Mouse (Mus musculus) heart, embryonic 10.5 days (tissue): ENCODE measurements around the gene Jade1. TPM values are rescaled to one million over a fixed set of nuclear protein-coding genes. Genes with fewer than 3 reads are reported as not detected.

Source experiments
- DNase-seq: peaks from one replicate; pipeline ENCODE4 v3.0.0-alpha.2; 2017; ENCODE audit warnings: low spot score
- H3K27ac ChIP-seq: fragments of 300-500 bp; sonication (generic); 2 replicates; pipeline ENCODE4 v1.5.1; 2016; ENCODE audit warnings: mild to moderate bottlenecking
- H3K27me3 ChIP-seq: fragments of 300-500 bp; sonication (generic); 2 replicates; pipeline ENCODE4 v1.6.1; 2016; ENCODE audit warnings: mild to moderate bottlenecking; ENCODE audit not compliant: poor library complexity, insufficient read depth, severe bottlenecking
- H3K36me3 ChIP-seq: fragments of 300-500 bp; sonication (generic); 2 replicates; pipeline ENCODE4 v1.6.1; 2016; ENCODE audit warnings: mild to moderate bottlenecking, moderate library complexity
- H3K4me1 ChIP-seq: fragments of 300-500 bp; sonication (generic); 2 replicates; pipeline ENCODE4 v1.6.1; 2016; ENCODE audit warnings: mild to moderate bottlenecking
- H3K4me3 ChIP-seq: fragments of 300-500 bp; sonication (generic); 2 replicates; pipeline ENCODE4 v1.5.1; 2016; ENCODE audit warnings: mild to moderate bottlenecking, moderate library complexity
- H3K9me3 ChIP-seq: fragments of 300-500 bp; sonication (generic); 2 replicates; pipeline ENCODE4 v1.6.1; 2016; ENCODE audit warnings: mild to moderate bottlenecking, moderate library complexity
- WGBS: fragments of 180-500 bp; shearing (Covaris S2); methylation state at CpG from one replicate; pipeline ENCODE4 v1.1.7; 2016; 5-methylcytosine and 5-hydroxymethylcytosine counted together
- polyA plus RNA-seq: library from polyadenylated mRNA; unstranded; fragments of >200 nt; fragmentation: Nextera tagmentation; extraction: Ambion mirVana; gene quantifications from 2 replicates; pipeline ENCODE4 v1.2.1, GENCODE M21; 2016

Gene Jade1
- polyA plus RNA-seq, 1 experiment from 2014 or later, result 13.1 TPM

- no peak for DNase-seq
- Histone ChIP-seq H3K4me1 (peaks cover 10% of the 10 kb centered on the region), H3K9me3 (no peaks in the 10 kb centered on the region), H3K27ac (no peak overlapping the region), H3K36me3 (no peaks in the 10 kb centered on the region), H3K27me3 (no peaks in the 10 kb centered on the region), H3K4me3 (no peak overlapping the region)
- WGBS, result 97% methylated on average over 2 of the region's 2 CpGs
Measured at GRCm38 (mm10) chr3:41528291-41528969, 27.1 kb upstream of the Jade1 start.

GRCm38 (mm10) chr3:41530156-41530555 lies 25.4 kb upstream of the Jade1 start:
- Histone ChIP-seq H3K9me3 (no peaks in the 10 kb centered on the region), H3K4me1 (peaks cover 15% of the 10 kb centered on the region), H3K27me3 (no peaks in the 10 kb centered on the region), H3K36me3 (no peaks in the 10 kb centered on the region), H3K27ac (no peak overlapping the region), H3K4me3 (no peak overlapping the region)
- WGBS, result 56% methylated on average over 3 of the region's 3 CpGs
- DNase-seq, result no peak

GRCm38 (mm10) chr3:41531541-41531940 lies 24.0 kb upstream of the Jade1 start:
- no peak overlapping the region for H3K4me3 ChIP-seq

GRCm38 (mm10) chr3:41532109-41532508 lies 23.4 kb upstream of the Jade1 start:
- Histone ChIP-seq H3K36me3 (no peaks in the 10 kb centered on the region), H3K4me3 (no peak overlapping the region), H3K4me1 (peaks cover 15% of the 10 kb centered on the region), H3K27me3 (no peaks in the 10 kb centered on the region), H3K27ac (no peak overlapping the region), H3K9me3 (no peaks in the 10 kb centered on the region)
- no peak for DNase-seq
- 85% methylated on average over 12 of the region's 12 CpGs for WGBS

More at GRCm38 (mm10) chr3:41531541-41531940, 24.0 kb upstream of the Jade1 start:
- Histone ChIP-seq H3K36me3 (no peaks in the 10 kb centered on the region), H3K27ac (no peak overlapping the region), H3K9me3 (no peaks in the 10 kb centered on the region), H3K27me3 (no peaks in the 10 kb centered on the region), H3K4me1 (peaks cover 15% of the 10 kb centered on the region)
- 25% methylated on average over 8 of the region's 8 CpGs for WGBS
- no peak for DNase-seq

- no peak for DNase-seq
- no peaks in the 10 kb centered on the region for H3K27me3 ChIP-seq
- no peaks in the 10 kb centered on the region for H3K9me3 ChIP-seq
- 43% methylated on average over 7 of the region's 7 CpGs for WGBS
- peaks cover 15% of the 10 kb centered on the region for H3K4me1 ChIP-seq
- H3K27ac ChIP-seq, result no peak overlapping the region; the same call in 1 of the 2 replicates
- H3K4me3 ChIP-seq, result no peak overlapping the region
- no peaks in the 10 kb centered on the region for H3K36me3 ChIP-seq
Measured at GRCm38 (mm10) chr3:41533660-41534059, 21.9 kb upstream of the Jade1 start.

- Histone ChIP-seq H3K4me3 (no peak overlapping the region), H3K27me3 (no peaks in the 10 kb centered on the region), H3K27ac (no peak overlapping the region), H3K9me3 (no peaks in the 10 kb centered on the region), H3K4me1 (peaks cover 9% of the 10 kb centered on the region), H3K36me3 (no peaks in the 10 kb centered on the region)
- whole genome bisulfite sequencing, result 91% methylated on average over 2 of the region's 2 CpGs
- DNase-seq, result no peak
Measured at GRCm38 (mm10) chr3:41537957-41538356, 17.6 kb upstream of the Jade1 start.

GRCm38 (mm10) chr3:41541313-41541712 lies 14.2 kb upstream of the Jade1 start:
- Histone ChIP-seq H3K4me1 (no peaks in the 10 kb centered on the region; the same call in 1 of the 2 replicates), H3K27me3 (no peaks in the 10 kb centered on the region), H3K36me3 (no peaks in the 10 kb centered on the region), H3K9me3 (no peaks in the 10 kb centered on the region), H3K27ac (no peak overlapping the region), H3K4me3 (no peak overlapping the region)
- no peak for DNase-seq
- WGBS, result 69% methylated on average over 3 of the region's 3 CpGs

- H3K4me1 ChIP-seq, result no peaks in the 10 kb centered on the region; the same call in 1 of the 2 replicates
- H3K27ac ChIP-seq, result no peak overlapping the region
- no peak overlapping the region for H3K4me3 ChIP-seq
- no peaks in the 10 kb centered on the region for H3K9me3 ChIP-seq
- no peak for DNase-seq
- 71% methylated on average over 7 of the region's 7 CpGs for WGBS
- no peaks in the 10 kb centered on the region for H3K36me3 ChIP-seq
- no peaks in the 10 kb centered on the region for H3K27me3 ChIP-seq
Measured at GRCm38 (mm10) chr3:41544451-41544850, 11.1 kb upstream of the Jade1 start.

- no peaks in the 10 kb centered on the region for H3K27me3 ChIP-seq
- no peaks in the 10 kb centered on the region for H3K9me3 ChIP-seq
- no peak overlapping the region for H3K4me3 ChIP-seq
- no peak overlapping the region for H3K27ac ChIP-seq
- 85% methylated on average over 5 of the region's 5 CpGs for WGBS
- no peak for DNase-seq
- H3K36me3 ChIP-seq, result no peaks in the 10 kb centered on the region
- H3K4me1 ChIP-seq, result no peaks in the 10 kb centered on the region; the same call in 1 of the 2 replicates
Measured at GRCm38 (mm10) chr3:41547289-41547688, 8.2 kb upstream of the Jade1 start.

GRCm38 (mm10) chr3:41548238-41548637 lies 7.3 kb upstream of the Jade1 start:
- 86% methylated on average over 4 of the region's 4 CpGs for WGBS

GRCm38 (mm10) chr3:41551671-41552070 lies 3.9 kb upstream of the Jade1 start:
- Histone ChIP-seq H3K36me3 (no peaks in the 10 kb centered on the region), H3K9me3 (no peaks in the 10 kb centered on the region), H3K4me3 (no peak overlapping the region), H3K4me1 (peaks cover 10% of the 10 kb centered on the region), H3K27ac (peak overlapping the region; percentile 36; the same call in 1 of the 2 replicates), H3K27me3 (no peaks in the 10 kb centered on the region)
- no peak for DNase-seq
- 35% methylated on average over 3 of the region's 3 CpGs for WGBS

More at GRCm38 (mm10) chr3:41548238-41548637, 7.3 kb upstream of the Jade1 start:
- DNase-seq, result no peak
- Histone ChIP-seq H3K4me1 (peaks cover 7% of the 10 kb centered on the region), H3K27ac (no peak overlapping the region), H3K4me3 (no peak overlapping the region), H3K27me3 (no peaks in the 10 kb centered on the region), H3K36me3 (no peaks in the 10 kb centered on the region), H3K9me3 (no peaks in the 10 kb centered on the region)

- Histone ChIP-seq H3K4me3 (no peak overlapping the region), H3K36me3 (no peaks in the 10 kb centered on the region), H3K4me1 (peaks cover 10% of the 10 kb centered on the region), H3K27me3 (no peaks in the 10 kb centered on the region), H3K9me3 (no peaks in the 10 kb centered on the region), H3K27ac (peak overlapping the region; percentile 47; the same call in 1 of the 2 replicates)
- no peak for DNase-seq
- WGBS, result 19% methylated on average over 11 of the region's 11 CpGs
Measured at GRCm38 (mm10) chr3:41552777-41553548, 2.6 kb upstream of the Jade1 start.

- Histone ChIP-seq H3K27me3 (no peaks in the 10 kb centered on the region), H3K4me1 (peaks cover 10% of the 10 kb centered on the region), H3K9me3 (no peaks in the 10 kb centered on the region), H3K36me3 (no peaks in the 10 kb centered on the region), H3K4me3 (no peak overlapping the region), H3K27ac (no peak overlapping the region)
- WGBS, result 34% methylated on average over 4 of the region's 4 CpGs
- DNase-seq, result no peak
Measured at GRCm38 (mm10) chr3:41553681-41554080, 1.9 kb upstream of the Jade1 start.
